Mouse (Mus musculus) cerebellum, adult 2 months (tissue): ENCODE results near the gene Rrm2. TPM values are rescaled to one million over a fixed set of nuclear protein-coding genes. Genes with fewer than 3 reads are reported as not detected.
A peak's percentile ranks its signal among the peaks of the same experiment; 100 is the strongest.

ENCODE experiments used
- DNase-seq, 2 experiments: peaks; one replicate each; pipeline ENCODE4 v3.0.0; 2021
- H3K27ac ChIP-seq: fragments of 200-500 bp; 2 replicates; pipeline ENCODE4 v1.5.1; 2012; ENCODE audit warnings: low read length, control low read depth, inconsistent platforms; ENCODE audit not compliant: insufficient read depth
- H3K27me3 ChIP-seq: fragments of 200-500 bp; 2 replicates; pipeline ENCODE4 v1.6.1; 2012; ENCODE audit warnings: inconsistent platforms, mild to moderate bottlenecking, low read length, moderate library complexity; ENCODE audit not compliant: control insufficient read depth, insufficient read depth
- H3K4me1 ChIP-seq: fragments of 200-500 bp; 2 replicates; pipeline ENCODE4 v1.6.1; 2011; ENCODE audit warnings: low read length; ENCODE audit not compliant: control insufficient read depth, insufficient read depth
- H3K4me3 ChIP-seq: fragments of 200-500 bp; replicated peaks from 2 replicates; pipeline ENCODE3; 2011; ENCODE audit warnings: mild to moderate bottlenecking, low read depth, low read length, control low read depth; ENCODE audit not compliant: insufficient read depth
- CTCF ChIP-seq: fragments of 200-500 bp; IDR thresholded peaks from 2 replicates; pipeline ENCODE4 v1.5.1; 2011; ENCODE audit warnings: low read depth, mild to moderate bottlenecking, control low read depth, low read length, moderate library complexity, borderline replicate concordance; ENCODE audit not compliant: insufficient read depth
- POLR2A ChIP-seq: fragments of 200-500 bp; IDR thresholded peaks from 2 replicates; pipeline ENCODE4 v1.6.1; 2011; ENCODE audit warnings: low read length, control low read depth, borderline replicate concordance; ENCODE audit not compliant: insufficient read depth
- WGBS: fragments of 180-500 bp; shearing (Covaris S2); methylation state at CpG from one replicate; pipeline ENCODE4 v1.1.7; 2018; 5-methylcytosine and 5-hydroxymethylcytosine counted together
- polyA plus RNA-seq: library from polyadenylated mRNA; depleted of rRNA; stranded (reverse); fragments of >200 nt; gene quantifications from 2 replicates; pipeline ENCODE4 v1.2.3, GENCODE M21; 2012; rRNA removed

The Rrm2 gene
- 1.2 TPM in 2 replicates for polyA plus RNA-seq

DNA sequence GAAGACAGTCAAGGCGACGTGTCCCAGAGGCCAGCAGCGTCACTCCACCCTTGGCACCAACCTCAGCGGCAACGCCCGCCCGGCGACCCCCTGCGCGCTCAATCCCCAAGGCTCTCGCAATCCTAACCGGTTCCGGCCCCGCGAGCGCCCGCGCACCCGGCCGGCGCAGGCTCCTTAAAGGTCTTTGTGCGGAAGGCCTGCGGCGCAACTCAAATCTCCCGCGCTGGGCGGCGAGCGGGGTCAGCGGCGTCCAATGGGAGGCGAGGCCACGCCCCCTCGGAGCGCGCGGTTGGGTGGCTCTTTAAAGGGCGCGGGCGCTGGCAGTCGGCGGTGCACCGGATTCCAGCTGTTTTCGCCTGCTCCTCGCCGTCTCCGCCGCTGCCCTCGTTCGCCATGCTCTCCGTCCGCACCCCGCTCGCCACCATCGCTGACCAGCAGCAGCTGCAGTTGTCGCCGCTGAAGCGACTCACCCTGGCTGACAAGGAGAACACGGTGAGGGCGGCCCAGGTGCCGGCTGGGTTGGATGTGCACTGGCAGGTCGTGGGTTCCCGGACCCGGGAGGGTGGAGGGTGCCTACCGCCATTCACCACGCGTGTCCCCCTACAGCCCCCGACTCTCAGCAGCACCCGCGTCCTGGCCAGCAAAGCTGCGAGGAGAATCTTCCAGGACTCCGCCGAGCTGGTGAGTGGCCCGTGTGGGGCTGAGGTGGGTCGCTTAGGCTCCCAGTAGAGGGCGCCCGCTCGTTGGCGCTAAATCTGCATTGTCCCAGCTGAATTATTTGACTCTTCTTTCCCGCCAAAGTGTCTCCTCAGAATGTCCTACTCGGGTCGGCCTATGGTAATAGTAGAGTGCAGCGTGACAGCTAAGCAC, at the start of gene Rrm2:
Rrm2 (plus strand) TSS at position 288 of the 870 bp plus-strand sequence.
- Histone ChIP-seq H3K4me3 (peak within 1 kb of the TSS; percentile 85), H3K4me1 (no peaks in the 10 kb centered on the region), H3K27ac (no peak within 1 kb of the TSS), H3K27me3 (no peaks in the 10 kb centered on the region; the same call in 1 of the 2 replicates)
- WGBS, result under 1% methylated on average over 83 of the region's 83 CpGs
- TF ChIP-seq CTCF, result peak; percentile 71
- no peak for TF ChIP-seq POLR2A
- DNase-seq, result peak; percentile 86 to 89

- no peak overlapping the region for H3K4me3 ChIP-seq
- WGBS, result 73% methylated on average over 4 of the region's 4 CpGs
- no peak for DNase-seq
- TF ChIP-seq POLR2A (no peak), CTCF (no peak)
- no peak overlapping the region for H3K27ac ChIP-seq
- no peaks in the 10 kb centered on the region for H3K4me1 ChIP-seq
- no peaks in the 10 kb centered on the region for H3K27me3 ChIP-seq
Observed at GRCm38 (mm10) chr12:24658998-24659397, 49.0 kb upstream of the Rrm2 start.

DNA sequence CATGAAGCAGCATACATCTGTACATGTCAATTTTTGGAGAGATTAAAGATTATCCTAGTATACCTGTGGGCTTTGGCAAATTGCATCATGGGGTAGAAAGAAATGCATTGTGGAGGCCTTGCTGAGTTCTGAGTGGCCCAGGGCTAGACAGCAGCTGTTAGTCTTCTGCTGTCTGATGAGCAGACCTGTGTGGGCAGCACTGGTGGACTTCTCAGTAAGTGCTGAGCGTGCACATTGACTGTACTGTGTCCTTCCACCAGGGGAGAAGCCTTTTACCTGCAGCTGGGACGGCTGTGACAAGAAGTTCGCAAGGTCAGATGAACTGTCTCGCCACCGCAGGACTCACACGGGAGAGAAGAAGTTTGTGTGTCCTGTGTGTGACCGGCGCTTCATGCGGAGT, 48.1 kb upstream of the Rrm2 start:
- no peaks in the 10 kb centered on the region for H3K4me1 ChIP-seq
- H3K27me3 ChIP-seq, result no peaks in the 10 kb centered on the region
- no peak for DNase-seq
- H3K4me3 ChIP-seq, result no peak overlapping the region
- H3K27ac ChIP-seq, result no peak overlapping the region
- 88% methylated on average over 9 of the region's 9 CpGs for WGBS
- TF ChIP-seq POLR2A (no peak), CTCF (no peak)

DNA sequence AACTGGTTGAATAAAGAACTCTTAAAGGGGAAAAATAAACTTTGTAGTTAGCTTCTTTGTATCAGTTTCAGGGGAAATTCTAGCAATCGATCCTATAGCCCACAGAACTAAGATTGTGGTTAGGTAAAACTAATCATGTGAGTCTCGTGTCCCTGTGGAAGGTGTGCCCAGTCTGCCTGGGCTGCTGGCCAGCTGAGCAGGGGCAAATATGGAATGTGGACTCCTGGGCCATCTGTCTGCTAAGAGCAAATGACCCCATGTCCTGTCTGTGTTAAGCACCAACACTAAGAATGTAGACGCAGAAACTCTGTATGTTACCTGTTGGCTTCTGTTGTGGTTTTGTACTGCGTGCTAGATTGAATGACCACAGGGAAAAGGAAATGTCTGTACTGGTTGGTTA, 46.9 kb upstream of the Rrm2 start:
- Histone ChIP-seq H3K4me3 (no peak overlapping the region), H3K27ac (no peak overlapping the region), H3K4me1 (no peaks in the 10 kb centered on the region), H3K27me3 (no peaks in the 10 kb centered on the region)
- no peak for DNase-seq
- 51% methylated on average over 4 of the region's 4 CpGs for whole genome bisulfite sequencing
- TF ChIP-seq POLR2A (no peak), CTCF (no peak)

- 89% methylated on average over 5 of the region's 5 CpGs for WGBS
Observed at GRCm38 (mm10) chr12:24662131-24662530, 45.9 kb upstream of the Rrm2 start.

GRCm38 (mm10) chr12:24680096-24680491, 27.9 kb upstream of the Rrm2 start:
- no peak overlapping the region for H3K27ac ChIP-seq
- DNase-seq, result no peak
- H3K27me3 ChIP-seq, result no peaks in the 10 kb centered on the region; the same call in 1 of the 2 replicates
- H3K4me1 ChIP-seq, result no peaks in the 10 kb centered on the region
- WGBS, result 21% methylated on average over 9 of the region's 9 CpGs
- no peak overlapping the region for H3K4me3 ChIP-seq
- no peak for TF ChIP-seq CTCF
- no peak for TF ChIP-seq POLR2A

More at GRCm38 (mm10) chr12:24662131-24662530, 45.9 kb upstream of the Rrm2 start:
- Histone ChIP-seq H3K27ac (no peak overlapping the region), H3K4me1 (no peaks in the 10 kb centered on the region), H3K4me3 (no peak overlapping the region), H3K27me3 (no peaks in the 10 kb centered on the region)
- DNase-seq, result no peak
- no peak for TF ChIP-seq CTCF
- no peak for TF ChIP-seq POLR2A

DNA sequence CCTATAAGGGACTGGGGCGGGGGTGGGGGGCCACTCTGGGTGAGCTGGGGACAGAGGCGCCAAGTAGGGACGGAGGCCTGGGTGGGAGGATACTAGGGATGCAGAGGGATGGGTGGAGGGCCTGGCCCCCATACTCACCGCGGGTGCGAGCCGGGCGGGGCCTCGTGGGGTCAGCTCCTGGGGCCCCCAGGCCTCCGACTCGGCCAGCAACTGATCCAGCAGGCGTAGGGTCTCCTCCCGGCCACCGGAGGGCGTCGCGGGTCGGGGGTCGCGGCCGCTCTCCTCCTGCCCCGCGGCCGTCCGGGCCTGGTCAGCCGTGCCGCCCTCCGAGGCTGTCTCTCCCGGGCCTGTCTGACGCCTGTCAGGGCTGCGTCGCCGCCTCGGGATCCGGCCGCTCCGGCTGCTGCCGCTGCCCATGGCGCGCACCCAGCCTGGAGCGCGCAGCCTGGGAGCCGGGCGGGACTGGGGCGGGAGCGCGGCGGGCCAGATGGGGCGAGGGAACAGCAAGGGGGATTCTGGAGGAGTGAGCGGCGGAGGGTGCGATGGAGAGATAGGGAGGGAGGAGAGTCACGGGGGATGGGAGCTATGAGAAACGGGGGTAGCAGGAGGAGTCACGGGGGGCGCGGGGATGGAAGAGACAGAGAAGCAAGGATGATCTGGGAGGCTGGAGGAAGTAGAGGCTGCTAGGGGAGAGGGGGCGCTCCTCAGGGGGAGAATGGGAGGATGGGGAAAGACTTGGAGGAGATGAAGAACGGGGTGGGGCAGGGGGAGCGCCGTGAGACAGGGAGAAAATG, 27.4 kb upstream of the Rrm2 start:
- Histone ChIP-seq H3K27me3 (no peaks in the 10 kb centered on the region; the same call in 1 of the 2 replicates), H3K27ac (no peak overlapping the region), H3K4me3 (peak overlapping the region; percentile 33), H3K4me1 (no peaks in the 10 kb centered on the region)
- WGBS, result 2% methylated on average over 60 of the region's 61 CpGs
- no peak for DNase-seq
- TF ChIP-seq POLR2A (no peak), CTCF (no peak)
